Mouse (Mus musculus) forebrain, postnatal 0 days (tissue): ENCODE measurements around the gene Olfr16. TPM values are rescaled to one million over a fixed set of nuclear protein-coding genes. Genes with fewer than 3 reads are reported as not detected.
A peak's percentile ranks its signal among the peaks of the same experiment; 100 is the strongest.

ENCODE experiments used
- ATAC-seq: fragments of 200-750 bp; cut with Nextera tagmentation; 2 replicates; pipeline ENCODE4 v1.8.0; 2017; ENCODE audit warnings: mild to moderate bottlenecking, moderate library complexity
- DNase-seq: peaks from one replicate; pipeline ENCODE4 v3.0.0-alpha.2; 2015
- H3K27ac ChIP-seq: fragments of 300-500 bp; sonication (generic); 2 replicates; pipeline ENCODE4 v1.5.1; 2014; ENCODE audit warnings: low read depth, mild to moderate bottlenecking, antibody characterized with exemption, low read length, moderate library complexity, mixed read lengths
- H3K27me3 ChIP-seq: fragments of 300-500 bp; sonication (generic); 2 replicates; pipeline ENCODE4 v1.6.1; 2014; ENCODE audit warnings: mild to moderate bottlenecking, low read length, mixed read lengths; ENCODE audit not compliant: insufficient read depth
- H3K36me3 ChIP-seq: fragments of 300-500 bp; sonication (generic); 2 replicates; pipeline ENCODE4 v1.6.1; 2014; ENCODE audit warnings: mild to moderate bottlenecking, moderate library complexity; ENCODE audit not compliant: insufficient read depth
- H3K4me1 ChIP-seq: fragments of 300-500 bp; sonication (generic); 2 replicates; pipeline ENCODE4 v1.6.1; 2014; ENCODE audit warnings: antibody characterized with exemption; ENCODE audit not compliant: insufficient read depth
- H3K4me2 ChIP-seq: fragments of 300-500 bp; sonication (generic); 2 replicates; pipeline ENCODE4 v1.6.1; 2014; ENCODE audit warnings: low read depth, mild to moderate bottlenecking, moderate library complexity
- H3K4me3 ChIP-seq: fragments of 300-500 bp; sonication (generic); 2 replicates; pipeline ENCODE4 v1.5.1; 2014; ENCODE audit warnings: low read depth, low read length, mixed read lengths
- H3K9ac ChIP-seq: fragments of 300-500 bp; sonication (generic); 2 replicates; pipeline ENCODE4 v1.6.1; 2014; ENCODE audit warnings: mild to moderate bottlenecking
- H3K9me3 ChIP-seq: fragments of 300-500 bp; sonication (generic); 2 replicates; pipeline ENCODE4 v1.6.1; 2016; ENCODE audit warnings: low read length
- CTCF ChIP-seq: sonication (generic); IDR thresholded peaks from 2 replicates; pipeline ENCODE4 v1.5.1; 2016; ENCODE audit warnings: antibody characterized with exemption, control low read depth, low read depth
- WGBS: fragments of 180-500 bp; shearing (Covaris S2); extraction: QIAGEN DNeasy Blood & Tissue Kit; methylation state at CpG from one replicate; pipeline ENCODE4 v1.1.7; 2014; 5-methylcytosine and 5-hydroxymethylcytosine counted together
- polyA plus RNA-seq: library from polyadenylated mRNA; unstranded; fragments of >200 nt; fragmentation: Nextera tagmentation; extraction: Ambion mirVana; gene quantifications from 2 replicates; pipeline ENCODE4 v1.2.1, GENCODE M21; 2015
- total RNA-seq: library from RNA; depleted of rRNA; stranded (reverse); fragments of >200 nt; gene quantifications from 2 replicates; pipeline ENCODE4 v1.2.3, GENCODE M21; 2014; rRNA removed

The Olfr16 gene
- total RNA-seq (not detected in 2 replicates), polyA plus RNA-seq (not detected in 2 replicates)

- Histone ChIP-seq H3K9ac (no peak within 1 kb of the TSS), H3K4me3 (no peak within 1 kb of the TSS), H3K27me3 (no peaks in the 10 kb centered on the region), H3K9me3 (no peaks in the 10 kb centered on the region), H3K27ac (no peak within 1 kb of the TSS), H3K36me3 (no peaks in the 10 kb centered on the region), H3K4me1 (no peaks in the 10 kb centered on the region), H3K4me2 (no peak within 1 kb of the TSS)
- no peak for ATAC-seq
- 53% methylated on average over 1 of the region's 1 CpGs for WGBS
- TF ChIP-seq CTCF: no peak
- no peak for DNase-seq
Observed at GRCm38 (mm10) chr1:172950160-172950559, at the start of gene Olfr16. Gene Olfr16 (plus strand): TSS chr1:172950409.

GRCm38 (mm10) chr1:172903313-172903712, 46.9 kb upstream of the Olfr16 start:
- no peak overlapping the region for H3K9ac ChIP-seq
- no peak for ATAC-seq
- DNase-seq: no peak

GRCm38 (mm10) chr1:172917115-172917514, 33.1 kb upstream of the Olfr16 start:
- TF ChIP-seq CTCF: no peak
- no peaks in the 10 kb centered on the region for H3K36me3 ChIP-seq
- H3K27ac ChIP-seq: no peak overlapping the region
- H3K4me3 ChIP-seq: no peak overlapping the region
- DNase-seq (no peak), ATAC-seq (no peak)
- no peaks in the 10 kb centered on the region for H3K4me1 ChIP-seq
- H3K9ac ChIP-seq: no peak overlapping the region
- WGBS: 88% methylated on average over 1 of the region's 1 CpGs
- H3K4me2 ChIP-seq: no peak overlapping the region
- no peaks in the 10 kb centered on the region for H3K9me3 ChIP-seq
- no peaks in the 10 kb centered on the region for H3K27me3 ChIP-seq

More at GRCm38 (mm10) chr1:172903313-172903712, 46.9 kb upstream of the Olfr16 start:
- no peaks in the 10 kb centered on the region for H3K4me1 ChIP-seq
- H3K4me2 ChIP-seq: no peak overlapping the region
- TF ChIP-seq CTCF: no peak
- H3K27ac ChIP-seq: no peak overlapping the region
- H3K4me3 ChIP-seq: no peak overlapping the region
- no peaks in the 10 kb centered on the region for H3K36me3 ChIP-seq
- H3K27me3 ChIP-seq: no peaks in the 10 kb centered on the region
- no peaks in the 10 kb centered on the region for H3K9me3 ChIP-seq

GRCm38 (mm10) chr1:172918450-172918849, 31.8 kb upstream of the Olfr16 start:
- Histone ChIP-seq H3K9me3 (no peaks in the 10 kb centered on the region), H3K36me3 (no peaks in the 10 kb centered on the region), H3K4me3 (no peak overlapping the region), H3K27me3 (no peaks in the 10 kb centered on the region), H3K9ac (no peak overlapping the region), H3K27ac (no peak overlapping the region), H3K4me2 (no peak overlapping the region), H3K4me1 (no peaks in the 10 kb centered on the region)
- no peak for TF ChIP-seq CTCF
- WGBS: 87% methylated on average over 2 of the region's 2 CpGs
- ATAC-seq (no peak), DNase-seq (no peak)

GRCm38 (mm10) chr1:172932197-172932596, 18.0 kb upstream of the Olfr16 start:
- no peaks in the 10 kb centered on the region for H3K36me3 ChIP-seq
- H3K4me3 ChIP-seq: no peak overlapping the region
- H3K27ac ChIP-seq: no peak overlapping the region
- TF ChIP-seq CTCF: no peak
- H3K4me2 ChIP-seq: no peak overlapping the region
- no peaks in the 10 kb centered on the region for H3K4me1 ChIP-seq
- no peak overlapping the region for H3K9ac ChIP-seq
- WGBS: 95% methylated on average over 2 of the region's 2 CpGs
- H3K9me3 ChIP-seq: no peaks in the 10 kb centered on the region
- DNase-seq (no peak), ATAC-seq (no peak)
- no peaks in the 10 kb centered on the region for H3K27me3 ChIP-seq

- no peak for DNase-seq
- H3K4me2 ChIP-seq: no peak overlapping the region
- WGBS: 80% methylated on average over 2 of the region's 2 CpGs
- no peaks in the 10 kb centered on the region for H3K27me3 ChIP-seq
- H3K36me3 ChIP-seq: no peaks in the 10 kb centered on the region
- no peaks in the 10 kb centered on the region for H3K9me3 ChIP-seq
- H3K9ac ChIP-seq: no peak overlapping the region
- no peak overlapping the region for H3K27ac ChIP-seq
- no peak overlapping the region for H3K4me3 ChIP-seq
- no peak for ATAC-seq
- H3K4me1 ChIP-seq: no peaks in the 10 kb centered on the region
- TF ChIP-seq CTCF: no peak
Observed at GRCm38 (mm10) chr1:172951171-172951720, 1.0 kb downstream of the Olfr16 start.

- Histone ChIP-seq H3K4me2 (no peak overlapping the region), H3K4me1 (no peaks in the 10 kb centered on the region), H3K4me3 (no peak overlapping the region), H3K27ac (no peak overlapping the region), H3K9ac (no peak overlapping the region), H3K27me3 (no peaks in the 10 kb centered on the region), H3K36me3 (no peaks in the 10 kb centered on the region), H3K9me3 (no peaks in the 10 kb centered on the region)
- ATAC-seq (0 out of 2 replicates have a peak, but pooled peaks have one; percentile 10), DNase-seq (no peak)
- no peak for TF ChIP-seq CTCF
- WGBS: 71% methylated on average over 4 of the region's 4 CpGs
Observed at GRCm38 (mm10) chr1:172955376-172955775, 5.2 kb downstream of the Olfr16 start.
